Mouse (Mus musculus) MEL (cell line): ENCODE measurements around the gene Sacs. TPM values are rescaled to one million over a fixed set of nuclear protein-coding genes. Genes with fewer than 3 reads are reported as not detected.

Source experiments
- DNase-seq: peaks from one replicate; pipeline ENCODE4 v3.0.0; 2011; ENCODE audit warnings: low read depth, low spot score
- H3K27ac ChIP-seq: 2 replicates; pipeline ENCODE4 v1.5.1; 2012; ENCODE audit warnings: low read depth, mild to moderate bottlenecking, control low read depth, low read length, moderate library complexity; ENCODE audit not compliant: control insufficient read depth
- H3K27me3 ChIP-seq, 2 experiments: fragments of 150-350 bp in 1 of 2; sonication (generic) in 1 of 2; 2 replicates each; pipeline ENCODE4 v1.6.1; 2012; ENCODE audit warnings: low read length in 2 of 2, mild to moderate bottlenecking in 2 of 2, improper control_type of control experiment in 1 of 2, moderate library complexity in 1 of 2; ENCODE audit not compliant: insufficient read depth in 2 of 2, control insufficient read depth in 1 of 2
- H3K36me3 ChIP-seq, 2 experiments: 2 replicates each; pipeline ENCODE4 v1.6.1; 2012 to 2014; ENCODE audit warnings: low read length in 2 of 2, improper control_type of control experiment in 1 of 2, inconsistent platforms in 1 of 2, mild to moderate bottlenecking in 1 of 2; ENCODE audit not compliant: insufficient read depth in 2 of 2, control insufficient read depth in 1 of 2
- H3K4me1 ChIP-seq, 2 experiments: fragments of 150-350 bp in 1 of 2; sonication (generic) in 1 of 2; 2 replicates each; pipeline ENCODE4 v1.6.1; 2012; ENCODE audit warnings: low read length in 2 of 2, improper control_type of control experiment in 1 of 2, mild to moderate bottlenecking in 1 of 2; ENCODE audit not compliant: insufficient read depth in 2 of 2, control insufficient read depth in 1 of 2
- H3K4me3 ChIP-seq, 2 experiments: fragments of 150-350 bp in 1 of 2; sonication (generic) in 1 of 2; 2 replicates each; pipeline ENCODE4 v1.5.1; 2012; ENCODE audit warnings: low read depth in 2 of 2, low read length in 2 of 2, mild to moderate bottlenecking in 2 of 2, moderate library complexity in 2 of 2, control low read depth in 1 of 2, improper control_type of control experiment in 1 of 2; ENCODE audit not compliant: control insufficient read depth in 1 of 2, insufficient read depth in 1 of 2
- H3K79me2 ChIP-seq: 2 replicates; pipeline ENCODE4 v1.6.1; 2012; ENCODE audit warnings: mild to moderate bottlenecking, low read length, moderate library complexity; ENCODE audit not compliant: control insufficient read depth, poor library complexity, insufficient read depth
- H3K9ac ChIP-seq: 2 replicates; pipeline ENCODE4 v1.6.1; 2012; ENCODE audit warnings: low read depth, mild to moderate bottlenecking, control low read depth, low read length, moderate library complexity; ENCODE audit not compliant: control insufficient read depth, poor library complexity, severe bottlenecking
- H3K9me3 ChIP-seq: fragments of 150-350 bp; sonication (generic); replicated peaks from 2 replicates; pipeline ENCODE4 v1.6.1; 2012; ENCODE audit warnings: mild to moderate bottlenecking, low read length, improper control_type of control experiment, moderate library complexity; ENCODE audit not compliant: insufficient read depth
- CHD1 ChIP-seq: IDR thresholded peaks from 2 replicates; pipeline ENCODE4 v1.6.1; 2012; ENCODE audit warnings: low read depth, mild to moderate bottlenecking, inconsistent platforms, low read length, improper control_type of control experiment
- CTCF ChIP-seq, 3 experiments: IDR thresholded peaks in 2 of 3; conservative IDR thresholded peaks in 1 of 3; 2 replicates each; pipeline ENCODE4 v1.5.1; 2011 to 2012; ENCODE audit warnings: low read length in 3 of 3, low read depth in 2 of 3, mild to moderate bottlenecking in 2 of 3, improper control_type of control experiment in 1 of 3, inconsistent platforms in 1 of 3, mixed read lengths in 1 of 3, moderate library complexity in 1 of 3; ENCODE audit not compliant: control insufficient read depth in 1 of 3, insufficient read depth in 1 of 3, poor library complexity in 1 of 3, severe bottlenecking in 1 of 3
- E2F4 ChIP-seq: IDR thresholded peaks from 2 replicates; pipeline ENCODE4 v1.6.1; 2011; ENCODE audit warnings: low read depth, low read length, improper control_type of control experiment, borderline replicate concordance
- ELF1 ChIP-seq: IDR thresholded peaks from 2 replicates; pipeline ENCODE4 v1.6.1; 2014; ENCODE audit warnings: low read depth, mild to moderate bottlenecking, inconsistent platforms, low read length, improper control_type of control experiment, moderate library complexity
- ETS1 ChIP-seq: IDR thresholded peaks from 2 replicates; pipeline ENCODE4 v1.6.1; 2012; ENCODE audit warnings: low read depth, mild to moderate bottlenecking, inconsistent platforms, low read length, improper control_type of control experiment, moderate library complexity
- GABPA ChIP-seq: IDR thresholded peaks from 2 replicates; pipeline ENCODE4 v1.6.1; 2012; ENCODE audit warnings: low read depth, mild to moderate bottlenecking, inconsistent platforms, low read length, improper control_type of control experiment, moderate library complexity
- GATA1 ChIP-seq: IDR thresholded peaks from 2 replicates; pipeline ENCODE4 v1.6.1; 2011; ENCODE audit warnings: low read depth, low read length, improper control_type of control experiment
- JUND ChIP-seq: IDR thresholded peaks from 2 replicates; pipeline ENCODE4 v1.6.1; 2011; ENCODE audit warnings: low read depth, mild to moderate bottlenecking, improper control_type of control experiment, low read length
- KAT2A ChIP-seq: conservative IDR thresholded peaks from 2 replicates; pipeline ENCODE4 v1.6.1; 2012; ENCODE audit warnings: low read depth, low read length, improper control_type of control experiment, inconsistent platforms
- MAFK ChIP-seq: IDR thresholded peaks from 2 replicates; pipeline ENCODE4 v1.6.1; 2011; ENCODE audit warnings: low read depth, mild to moderate bottlenecking, low read length, improper control_type of control experiment, borderline replicate concordance
- MAX ChIP-seq: IDR thresholded peaks from 2 replicates; pipeline ENCODE4 v1.6.1; 2011; ENCODE audit warnings: low read length, improper control_type of control experiment
- MAZ ChIP-seq: IDR thresholded peaks from 2 replicates; pipeline ENCODE4 v1.6.1; 2012; ENCODE audit warnings: low read depth, mild to moderate bottlenecking, inconsistent platforms, low read length, improper control_type of control experiment
- MEF2A ChIP-seq: IDR thresholded peaks from 2 replicates; pipeline ENCODE4 v1.6.1; 2014; ENCODE audit warnings: low read depth, mild to moderate bottlenecking, inconsistent platforms, low read length, improper control_type of control experiment; ENCODE audit not compliant: poor library complexity, insufficient replicate concordance, severe bottlenecking; ENCODE audit errors: extremely low read depth
- MXI1 ChIP-seq: IDR thresholded peaks from 2 replicates; pipeline ENCODE4 v1.6.1; 2011; ENCODE audit warnings: mild to moderate bottlenecking, low read depth, low read length, improper control_type of control experiment
- MYB ChIP-seq: IDR thresholded peaks from 2 replicates; pipeline ENCODE4 v1.6.1; 2011; ENCODE audit warnings: mild to moderate bottlenecking, low read depth, low read length, improper control_type of control experiment
- MYC ChIP-seq: IDR thresholded peaks from 2 replicates; pipeline ENCODE4 v1.6.1; 2011; ENCODE audit warnings: low read depth, mild to moderate bottlenecking, low read length, improper control_type of control experiment, moderate library complexity
- NELFE ChIP-seq: IDR thresholded peaks from 2 replicates; pipeline ENCODE4 v1.6.1; 2011; ENCODE audit warnings: low read depth, low read length, improper control_type of control experiment
- POLR2A ChIP-seq, 2 experiments: IDR thresholded peaks; 2 replicates each; pipeline ENCODE4 v1.6.1; 2011 to 2012; ENCODE audit warnings: low read length in 2 of 2, mild to moderate bottlenecking in 2 of 2, control low read depth in 1 of 2, improper control_type of control experiment in 1 of 2, low read depth in 1 of 2, moderate library complexity in 1 of 2; ENCODE audit not compliant: control insufficient read depth in 1 of 2, insufficient read depth in 1 of 2, poor library complexity in 1 of 2
- POLR2AphosphoS2 ChIP-seq: IDR thresholded peaks from 2 replicates; pipeline ENCODE4 v1.6.1; 2011; ENCODE audit warnings: low read length, improper control_type of control experiment
- POLR2AphosphoS5 ChIP-seq: IDR thresholded peaks from 2 replicates; pipeline ENCODE4 v1.6.1; 2012; ENCODE audit warnings: low read depth, borderline replicate concordance, mild to moderate bottlenecking, inconsistent platforms, low read length, moderate library complexity, mixed read lengths
- RAD21 ChIP-seq: IDR thresholded peaks from 2 replicates; pipeline ENCODE4 v1.6.1; 2011; ENCODE audit warnings: mild to moderate bottlenecking, low read depth, low read length, improper control_type of control experiment
- SIN3A ChIP-seq: IDR thresholded peaks from 2 replicates; pipeline ENCODE4 v1.6.1; 2012; ENCODE audit warnings: low read length, improper control_type of control experiment, inconsistent platforms
- SMC3 ChIP-seq: IDR thresholded peaks from 2 replicates; pipeline ENCODE4 v1.6.1; 2011; ENCODE audit warnings: low read depth, low read length, improper control_type of control experiment
- TBP ChIP-seq: IDR thresholded peaks from 2 replicates; pipeline ENCODE4 v1.8.0; 2011; ENCODE audit warnings: low read depth, low read length, improper control_type of control experiment
- TCF12 ChIP-seq: IDR thresholded peaks from 2 replicates; pipeline ENCODE4 v1.6.1; 2014; ENCODE audit warnings: low read depth, mild to moderate bottlenecking, inconsistent platforms, low read length, improper control_type of control experiment, moderate library complexity
- USF1 ChIP-seq: IDR thresholded peaks from 2 replicates; pipeline ENCODE4 v1.6.1; 2014; ENCODE audit warnings: low read depth, mild to moderate bottlenecking, inconsistent platforms, low read length, improper control_type of control experiment, moderate library complexity
- USF2 ChIP-seq, 2 experiments: IDR thresholded peaks; 2 replicates each; pipeline ENCODE4 v1.6.1; 2011 to 2012; ENCODE audit warnings: improper control_type of control experiment in 2 of 2, low read length in 2 of 2, borderline replicate concordance in 1 of 2, inconsistent platforms in 1 of 2, low read depth in 1 of 2, mild to moderate bottlenecking in 1 of 2; ENCODE audit not compliant: insufficient read depth in 1 of 2
- ZC3H11A ChIP-seq: IDR thresholded peaks from 2 replicates; pipeline ENCODE4 v1.6.1; 2012; ENCODE audit warnings: low read depth, mild to moderate bottlenecking, inconsistent platforms, low read length, improper control_type of control experiment
- ZKSCAN1 ChIP-seq: IDR thresholded peaks from 2 replicates; pipeline ENCODE4 v1.6.1; 2012; ENCODE audit warnings: low read depth, mild to moderate bottlenecking, inconsistent platforms, low read length, improper control_type of control experiment, moderate library complexity
- polyA plus RNA-seq, 2 experiments: library from polyadenylated mRNA; stranded (reverse) in 1 of 2; unstranded in 1 of 2; fragments of >175 nt in 1 of 2; fragments of >200 nt in 1 of 2; gene quantifications; 2 replicates each; pipeline versions ENCODE4 v1.2.1 to v1.2.4; 2012; ENCODE audit warnings: low replicate concordance in 2 of 2, low read depth in 1 of 2; ENCODE audit not compliant: insufficient read length in 2 of 2, insufficient read depth in 1 of 2, missing spikeins in 1 of 2
- total RNA-seq: library from RNA; depleted of rRNA; stranded (reverse); fragments of 300-350 nt; gene quantifications from 2 replicates; pipeline ENCODE4 v1.2.3, GENCODE M21; 2012

Sacs gene
- total and polyA plus RNA-seq, 3 experiments: 10.9 to 32.0 (median 12.1) TPM

GRCm38 (mm10) chr14:61132556-61132955 is 5.7 kb upstream of the Sacs start:
- Histone ChIP-seq H3K9ac (no peak overlapping the region), H3K9me3 (no peaks in the 10 kb centered on the region), H3K79me2 (no peaks in the 10 kb centered on the region)
- no peak for TF ChIP-seq USF2 (IDR thresholded peaks at IDR 0.05; ENCODE audit: borderline replicate concordance in 1 of 2, insufficient read depth in 1 of 2, low read depth in 1 of 2, low read length in 2 of 2)
- no peak for TF ChIP-seq MAZ
- TF ChIP-seq USF1: no peak
- TF ChIP-seq POLR2AphosphoS2: no peak
- TF ChIP-seq NELFE: no peak
- no peak for TF ChIP-seq GABPA
- no peak for TF ChIP-seq MAX
- TF ChIP-seq POLR2A (IDR thresholded peaks at IDR 0.05; ENCODE audit: control insufficient read depth in 1 of 2, insufficient read depth in 1 of 2, low read depth in 1 of 2, low read length in 2 of 2, poor library complexity in 1 of 2): no peak
- no peak for TF ChIP-seq CHD1
- no peak for TF ChIP-seq ELF1
- TF ChIP-seq TBP: no peak
- TF ChIP-seq E2F4: no peak
- no peak for TF ChIP-seq GATA1
- no peak for TF ChIP-seq MYC
- no peak for TF ChIP-seq TCF12
- TF ChIP-seq MEF2A: no peak
- no peak for TF ChIP-seq ZC3H11A
- TF ChIP-seq KAT2A: no peak
- TF ChIP-seq JUND: no peak
- no peak for TF ChIP-seq POLR2AphosphoS5
- TF ChIP-seq, all 39 proteins: peak for 0
- H3K36me3 ChIP-seq: no peaks in the 10 kb centered on the region
- no peaks in the 10 kb centered on the region for H3K4me1 ChIP-seq
- H3K27me3 ChIP-seq: 0 out of 4 replicates have a peak, but pooled peaks cover 0 to 2% of the 10 kb centered on the region in 2 experiments
- H3K4me3 ChIP-seq: no peak overlapping the region
- H3K27ac ChIP-seq: no peak overlapping the region
- no peak for DNase-seq

GRCm38 (mm10) chr14:61134381-61135030 is 3.8 kb upstream of the Sacs start:
- no peaks in the 10 kb centered on the region for H3K4me1 ChIP-seq
- H3K4me3 ChIP-seq: no peak overlapping the region
- no peaks in the 10 kb centered on the region for H3K9me3 ChIP-seq
- no peak overlapping the region for H3K9ac ChIP-seq
- DNase-seq: no peak
- H3K79me2 ChIP-seq: no peaks in the 10 kb centered on the region
- H3K27ac ChIP-seq: no peak overlapping the region
- H3K36me3 ChIP-seq: no peaks in the 10 kb centered on the region
- TF ChIP-seq KAT2A (no peak), ELF1 (no peak), MAZ (no peak), MXI1 (no peak), TCF12 (no peak), CTCF (IDR thresholded peaks at IDR 0.05 in 2 of 3, conservative IDR thresholded peaks at IDR 0.05 in 1 of 3; ENCODE audit: control insufficient read depth in 1 of 3, insufficient read depth in 1 of 3, low read depth in 2 of 3, low read length in 3 of 3, poor library complexity in 1 of 3, severe bottlenecking in 1 of 3) (no peak), ETS1 (no peak), ZKSCAN1 (no peak), MYB (no peak), SIN3A (no peak), MAX (no peak), MYC (no peak), E2F4 (no peak), SMC3 (no peak), RAD21 (no peak), MAFK (no peak), TBP (no peak), CHD1 (no peak)
- H3K27me3 ChIP-seq: no peaks in the 10 kb centered on the region
